Comparison of ENCODE assay signal across 10 mouse cellular contexts in genomic region chr19:43441661-43441990, GRCm38 (mm10). TPM values are rescaled to one million over a fixed set of nuclear protein-coding genes. Genes with fewer than 3 reads are reported as not detected.
DNase-seq lines count a peak whose midpoint lies in the region; ATAC-seq and TF ChIP-seq lines count a peak whose summit lies in the region.
"Had no signal": no experiment of that assay in that cellular context is flagged by ENCODE, and none has a peak within 500 bp of the region (broad histone marks: within the 10 kb centered on the region; RNA-seq: fewer than 3 reads in every experiment).

No protein-coding gene starts in this region.

- H3K9ac ChIP-seq in heart, embryonic 12.5 days = no peak overlapping the region
- peak overlapping the region; percentile 72 for H3K9ac ChIP-seq in forebrain, embryonic 16.5 days (replicated peaks; ENCODE audit: low read depth, low read length)
- no peak overlapping the region for H3K9ac ChIP-seq in liver, embryonic 16.5 days (ENCODE audit: low read depth, low read length)

- H3K27me3 ChIP-seq in heart, embryonic 12.5 days (replicated peaks) = peaks cover 62% of the 10 kb centered on the region
- peaks cover 33% of the 10 kb centered on the region for H3K27me3 ChIP-seq in E14TG2a.4 (ENCODE audit: insufficient read depth, low read length)
- H3K27me3 ChIP-seq in forebrain, embryonic 16.5 days (replicated peaks; ENCODE audit: control insufficient read depth, insufficient read depth, low read length) = peaks cover 17% of the 10 kb centered on the region
- H3K27me3 ChIP-seq in liver, embryonic 16.5 days (ENCODE audit: control insufficient read depth, insufficient read depth, low read depth, low read length) = peaks cover 49% of the 10 kb centered on the region

- H3K9me3 ChIP-seq in heart, embryonic 12.5 days (replicated peaks) = peaks cover 3% of the 10 kb centered on the region; the same call in 1 of the 2 replicates
- 0 out of 2 replicates have a peak, but pooled peaks cover 3% of the 10 kb centered on the region for H3K9me3 ChIP-seq in E14TG2a.4 (ENCODE audit: low read length)
- no peaks in the 10 kb centered on the region for H3K9me3 ChIP-seq in forebrain, embryonic 16.5 days (ENCODE audit: control insufficient read depth, low read length)
- H3K9me3 ChIP-seq in liver, embryonic 16.5 days (replicated peaks; ENCODE audit: control insufficient read depth, low read length) = no peaks in the 10 kb centered on the region

- H3K4me2 ChIP-seq in heart, embryonic 12.5 days = peak overlapping the region; percentile 97
- peak overlapping the region; percentile 96 for H3K4me2 ChIP-seq in forebrain, embryonic 16.5 days (ENCODE audit: low read length)
- H3K4me2 ChIP-seq in liver, embryonic 16.5 days (ENCODE audit: low read depth, low read length) = peak overlapping the region; percentile 74

- H3K4me3 ChIP-seq in heart, embryonic 12.5 days = peak overlapping the region; percentile 64
- peak overlapping the region; percentile 88 for H3K4me3 ChIP-seq in E14TG2a.4 (replicated peaks; ENCODE audit: low read length)
- peak overlapping the region; percentile 72 for H3K4me3 ChIP-seq in forebrain, embryonic 16.5 days (replicated peaks; ENCODE audit: low read length)
- H3K4me3 ChIP-seq in liver, embryonic 16.5 days (ENCODE audit: low read depth, low read length) = peak overlapping the region; percentile 53

- no peak for ATAC-seq in heart, embryonic 12.5 days (ENCODE audit: insufficient number of reproducible peaks, low FRiP score)
- ATAC-seq in forebrain, embryonic 16.5 days = peak; percentile 1; the same call in 1 of the 2 replicates
- ATAC-seq in liver, embryonic 16.5 days (ENCODE audit: low read depth) = no peak
- ATAC-seq in granulocyte monocyte progenitor cell, adult 5-6 weeks (replicated peaks; ENCODE audit: poor library complexity, severe bottlenecking) = no peak
- ATAC-seq: CD4-positive, CD25-positive, alpha-beta regulatory T cell, adult 4 months had no signal

- 14% methylated on average over 17 of the region's 17 CpGs for whole genome bisulfite sequencing in heart, embryonic 12.5 days
- WGBS in forebrain, embryonic 16.5 days = 10% methylated on average over 17 of the region's 17 CpGs
- 14% methylated on average over 17 of the region's 17 CpGs for WGBS in liver, embryonic 16.5 days (ENCODE audit: insufficient replicate concordance)

- H3K4me1 ChIP-seq in heart, embryonic 12.5 days (replicated peaks) = peaks cover 9% of the 10 kb centered on the region
- H3K4me1 ChIP-seq in E14TG2a.4 (replicated peaks; ENCODE audit: low read depth, low read length) = peaks cover 19% of the 10 kb centered on the region
- H3K4me1 ChIP-seq in forebrain, embryonic 16.5 days (replicated peaks; ENCODE audit: control insufficient read depth, insufficient read depth, low read length) = peaks cover 19% of the 10 kb centered on the region
- H3K4me1 ChIP-seq in liver, embryonic 16.5 days (ENCODE audit: control insufficient read depth, low read depth, low read length) = no peaks in the 10 kb centered on the region; the same call in 1 of the 2 replicates

- intact Hi-C loops in heart, postnatal 14 days (cut with DNase I) = no loop called here
- intact Hi-C loops in left cerebral cortex, postnatal 36 days (cut with DNase I) = loop anchor here (5.0 kb wide), 1 partner anchor 36 kb away; no protein-coding TSS in a partner anchor

- DNase-seq in heart, postnatal 14 days = no peak
- DNase-seq in ovary, adult 18-20 months (ENCODE audit: low spot score) = no peak
- no peak for DNase-seq in left cerebral cortex, postnatal 36 days (ENCODE audit: low spot score in 2 of 2)

- TF ChIP-seq CTCF in E14TG2a.4 (conservative IDR thresholded peaks at IDR 0.05; ENCODE audit: low read length) = no peak

- H3K27ac ChIP-seq in heart, embryonic 12.5 days (ENCODE audit: poor library complexity, severe bottlenecking) = no peak overlapping the region
- no peak overlapping the region for H3K27ac ChIP-seq in forebrain, embryonic 16.5 days (ENCODE audit: low read length)
- H3K27ac ChIP-seq in liver, embryonic 16.5 days (ENCODE audit: low read length) = no peak overlapping the region

- no peaks in the 10 kb centered on the region for H3K36me3 ChIP-seq in heart, embryonic 12.5 days
- H3K36me3 ChIP-seq in E14TG2a.4 (ENCODE audit: insufficient read depth, low read length) = peaks cover 6% of the 10 kb centered on the region; the same call in 1 of the 2 replicates
- no peaks in the 10 kb centered on the region for H3K36me3 ChIP-seq in forebrain, embryonic 16.5 days (ENCODE audit: control insufficient read depth, insufficient read depth)
- no peaks in the 10 kb centered on the region for H3K36me3 ChIP-seq in liver, embryonic 16.5 days (ENCODE audit: control insufficient read depth, insufficient read depth)

RNA-seq across cellular contexts. Expression of gene Cnnm1, which starts 1.4 kb away (rescaled TPM):
- 0.06 and 0.12 TPM in 2 replicates for polyA plus RNA-seq in heart, embryonic 12.5 days (2016; fragmentation: Nextera tagmentation; extraction: Ambion mirVana)
- under 1 TPM; 0.07 TPM for total RNA-seq in heart, postnatal 14 days (2021)
- polyA plus RNA-seq in forebrain, embryonic 16.5 days (2015; fragmentation: Nextera tagmentation; extraction: Ambion mirVana) = 1.8 and 2.1 TPM in 2 replicates
- polyA plus RNA-seq in liver, embryonic 16.5 days (2015; fragmentation: Nextera tagmentation; extraction: Ambion mirVana) = 0.12 and 0.29 TPM in 2 replicates
- total RNA-seq in granulocyte monocyte progenitor cell, adult 5-6 weeks (2014; fragmentation: Nextera tagmentation) = not detected in 2 replicates
- total RNA-seq in granulocyte monocyte progenitor cell, adult 5-6 weeks (2017) = not detected in 2 replicates
- total RNA-seq in left cerebral cortex, postnatal 36 days (2021) = 100 to 1,000 TPM in 1 of 2 experiments, 10 to 100 TPM in 1; 99.5 to 113 TPM
- total RNA-seq: hematopoietic stem cell, adult 5-6 weeks had no signal
- polyA plus RNA-seq: CD4-positive, CD25-positive, alpha-beta regulatory T cell, adult 4 months had no signal

RNA-seq across cellular contexts. Expression of gene Hpse2, which starts 53.5 kb away (rescaled TPM):
- polyA plus RNA-seq in heart, embryonic 12.5 days (2016; fragmentation: Nextera tagmentation; extraction: Ambion mirVana) = 0.30 and 0.51 TPM in 2 replicates
- under 1 TPM; 0.22 to 0.44 TPM for total RNA-seq in heart, postnatal 14 days (2021)
- polyA plus RNA-seq in forebrain, embryonic 16.5 days (2015; fragmentation: Nextera tagmentation; extraction: Ambion mirVana) = 0.11 and 0.13 TPM in 2 replicates
- not detected in 2 replicates for polyA plus RNA-seq in liver, embryonic 16.5 days (2015; fragmentation: Nextera tagmentation; extraction: Ambion mirVana)
- total RNA-seq in granulocyte monocyte progenitor cell, adult 5-6 weeks (2014; fragmentation: Nextera tagmentation) = not detected in 2 replicates
- not detected in 2 replicates for total RNA-seq in granulocyte monocyte progenitor cell, adult 5-6 weeks (2017)
- total RNA-seq in left cerebral cortex, postnatal 36 days (2021) = under 1 TPM; 0.07 to 0.09 TPM

Comparison
In these comparisons a context has a peak if more than half of its experiments do, and no peak if none do; other contexts are left out.
1. RNA of gene Cnnm1, which starts 1.4 kb away (total RNA-seq): 99.5 to 113 TPM in left cerebral cortex, postnatal 36 days; 0.07 TPM in heart, postnatal 14 days and not detected in granulocyte monocyte progenitor cell, adult 5-6 weeks; every median in the first group is over 10 times any median in the second.
2. Peak in every context shown above with its lines, with median percentiles within 50 percentile points of each other: H3K4me2 ChIP-seq and H3K4me3 ChIP-seq.